Mouse (Mus musculus) neural tube, embryonic 13.5 days (tissue): Measurements from ENCODE around the gene Epha5. TPM values are rescaled to one million over a fixed set of nuclear protein-coding genes. Genes with fewer than 3 reads are reported as not detected.
A peak's percentile ranks its signal among the peaks of the same experiment; 100 is the strongest.

Source experiments
- ATAC-seq: fragments of 200-750 bp; cut with Nextera tagmentation; 2 replicates; pipeline ENCODE4 v1.8.0; 2017; ENCODE audit warnings: low read depth, mild to moderate bottlenecking, moderate TSS enrichment, moderate library complexity
- H3K27ac ChIP-seq: fragments of 300-500 bp; sonication (generic); replicated peaks from 2 replicates; pipeline ENCODE4 v1.5.1; 2015; ENCODE audit warnings: moderate library complexity, mild to moderate bottlenecking, inconsistent platforms
- H3K27me3 ChIP-seq: fragments of 300-500 bp; sonication (generic); 2 replicates; pipeline ENCODE4 v1.6.1; 2015; ENCODE audit warnings: mild to moderate bottlenecking, inconsistent platforms
- H3K36me3 ChIP-seq: fragments of 300-500 bp; sonication (generic); 2 replicates; pipeline ENCODE4 v1.6.1; 2015; ENCODE audit warnings: mild to moderate bottlenecking, inconsistent platforms
- H3K4me1 ChIP-seq: fragments of 300-500 bp; sonication (generic); replicated peaks from 2 replicates; pipeline ENCODE4 v1.6.1; 2015; ENCODE audit warnings: inconsistent platforms
- H3K4me2 ChIP-seq: fragments of 300-500 bp; sonication (generic); 2 replicates; pipeline ENCODE4 v1.6.1; 2015; ENCODE audit warnings: inconsistent platforms, mild to moderate bottlenecking, moderate library complexity
- H3K4me3 ChIP-seq: fragments of 300-500 bp; sonication (generic); 2 replicates; pipeline ENCODE4 v1.5.1; 2015; ENCODE audit warnings: mild to moderate bottlenecking, inconsistent platforms
- H3K9ac ChIP-seq: fragments of 300-500 bp; sonication (generic); 2 replicates; pipeline ENCODE4 v1.6.1; 2015; ENCODE audit warnings: moderate library complexity, mild to moderate bottlenecking, inconsistent platforms
- H3K9me3 ChIP-seq: fragments of 300-500 bp; sonication (generic); 2 replicates; pipeline ENCODE4 v1.6.1; 2016; ENCODE audit warnings: inconsistent platforms
- WGBS: fragments of 180-500 bp; shearing (Covaris S2); methylation state at CpG from one replicate; pipeline ENCODE4 v1.1.7; 2015; 5-methylcytosine and 5-hydroxymethylcytosine counted together
- polyA plus RNA-seq: library from polyadenylated mRNA; unstranded; fragments of >200 nt; fragmentation: Nextera tagmentation; extraction: Ambion mirVana; gene quantifications from 2 replicates; pipeline ENCODE4 v1.2.1, GENCODE M21; 2015

The Epha5 gene
- polyA plus RNA-seq = 42.5 and 43.3 TPM in 2 replicates

DNA sequence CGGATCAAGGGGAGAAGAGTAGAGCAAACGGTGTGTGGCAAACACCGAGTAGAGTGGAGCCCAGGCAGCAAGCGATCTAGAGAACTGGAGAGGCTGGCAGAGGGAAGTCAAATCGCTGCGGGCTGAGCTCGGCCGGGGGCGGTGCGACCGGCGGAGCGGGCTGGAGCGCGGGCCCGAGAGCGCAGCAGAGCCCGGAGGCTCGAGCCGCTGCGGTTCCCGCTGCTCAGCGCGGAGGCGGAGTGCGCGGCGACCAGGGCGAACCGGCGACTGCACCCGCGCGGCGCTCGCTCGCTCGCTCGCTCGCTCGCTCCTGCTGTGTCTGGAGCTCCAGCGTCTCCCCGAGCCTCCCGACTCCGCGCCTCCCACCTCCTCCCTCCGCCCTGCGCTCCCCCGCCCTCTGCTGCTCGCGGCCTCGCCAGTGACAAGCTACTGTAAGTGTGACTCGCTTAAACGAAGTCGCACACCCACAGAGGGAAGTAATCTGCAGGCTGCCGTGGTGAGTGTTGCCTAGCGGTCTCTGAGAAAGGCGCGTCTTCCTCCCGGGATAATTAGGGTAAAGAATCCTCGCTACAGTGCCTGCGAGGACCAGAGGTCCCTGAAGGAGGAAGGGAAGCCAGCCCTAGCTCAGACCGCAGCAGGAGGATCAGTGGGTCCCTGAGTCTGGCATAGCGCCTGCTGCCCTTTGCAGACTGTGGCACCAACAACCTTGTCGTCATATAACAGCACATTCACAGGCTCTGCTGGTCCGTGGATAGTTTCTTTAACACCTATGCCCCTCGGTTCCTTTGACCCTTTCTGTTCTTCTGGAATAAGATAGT lies at the start of gene Epha5:
Epha5 (minus strand) TSS at position 321 of the 818 bp plus-strand sequence.
- H3K9ac ChIP-seq = peak within 1 kb of the TSS; percentile 83
- no peaks in the 10 kb centered on the region for H3K36me3 ChIP-seq
- H3K4me3 ChIP-seq = peak within 1 kb of the TSS; percentile 59
- no peaks in the 10 kb centered on the region for H3K9me3 ChIP-seq
- peaks cover 44% of the 10 kb centered on the region for H3K27me3 ChIP-seq
- H3K4me1 ChIP-seq = peaks cover 36% of the 10 kb centered on the region
- peak within 1 kb of the TSS; percentile 92 for H3K27ac ChIP-seq
- under 1% methylated on average over 67 of the region's 67 CpGs for WGBS
- ATAC-seq = peak; percentile 96
- peak within 1 kb of the TSS; percentile 81 for H3K4me2 ChIP-seq

DNA sequence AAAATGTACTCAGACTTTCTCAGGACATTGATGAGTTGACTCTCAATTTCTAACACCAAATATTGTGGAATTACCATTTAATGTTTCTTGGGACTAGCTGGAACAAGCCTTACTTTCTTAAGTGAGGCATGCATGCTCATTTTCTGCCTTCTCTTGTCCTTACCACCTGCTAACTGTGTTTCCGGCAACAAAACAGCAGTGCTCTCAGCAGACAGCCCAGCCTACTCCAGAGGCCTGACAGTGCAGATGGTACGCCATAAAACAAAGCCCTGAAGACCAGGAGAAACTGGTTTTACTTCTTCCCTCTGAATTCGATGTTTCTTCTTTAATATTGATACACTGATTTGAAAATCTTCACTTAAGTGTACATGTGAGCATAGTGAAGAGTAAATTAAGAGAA lies 39.0 kb upstream of the Epha5 start:
- Histone ChIP-seq H3K27ac (no peak overlapping the region), H3K4me1 (no peaks in the 10 kb centered on the region), H3K9ac (no peak overlapping the region), H3K27me3 (no peaks in the 10 kb centered on the region), H3K9me3 (no peaks in the 10 kb centered on the region), H3K4me2 (no peak overlapping the region), H3K36me3 (no peaks in the 10 kb centered on the region), H3K4me3 (no peak overlapping the region)
- ATAC-seq = no peak
- WGBS = 18% methylated on average over 3 of the region's 3 CpGs

- no peaks in the 10 kb centered on the region for H3K27me3 ChIP-seq
- H3K4me2 ChIP-seq = no peak overlapping the region
- H3K9ac ChIP-seq = no peak overlapping the region
- no peak overlapping the region for H3K4me3 ChIP-seq
- no peaks in the 10 kb centered on the region for H3K36me3 ChIP-seq
- 70% methylated on average over 4 of the region's 4 CpGs for WGBS
- no peaks in the 10 kb centered on the region for H3K9me3 ChIP-seq
- no peaks in the 10 kb centered on the region for H3K4me1 ChIP-seq
- no peak overlapping the region for H3K27ac ChIP-seq
- no peak for ATAC-seq
Measured at GRCm38 (mm10) chr5:84454641-84455040, 37.5 kb upstream of the Epha5 start.

DNA sequence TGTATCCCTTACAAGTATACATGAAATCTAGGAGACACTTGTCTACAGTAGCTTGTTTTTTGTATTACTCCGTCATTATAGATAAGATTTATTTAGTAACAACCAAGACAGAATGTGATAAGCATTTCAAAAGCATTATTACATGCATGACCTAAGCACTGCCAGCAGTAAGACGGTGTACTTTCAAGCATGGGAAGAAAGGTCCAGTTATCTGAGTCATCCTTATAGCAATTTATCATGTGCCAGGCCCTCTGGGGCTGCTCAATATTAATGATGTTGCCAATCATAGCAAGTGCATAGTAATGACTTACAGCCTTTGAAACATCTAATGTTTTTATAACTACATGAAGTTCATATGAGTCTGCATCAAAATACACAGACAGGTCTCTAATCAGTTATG lies 36.7 kb upstream of the Epha5 start:
- Histone ChIP-seq H3K9me3 (no peaks in the 10 kb centered on the region), H3K27ac (no peak overlapping the region), H3K27me3 (no peaks in the 10 kb centered on the region), H3K4me1 (no peaks in the 10 kb centered on the region), H3K4me3 (no peak overlapping the region), H3K4me2 (no peak overlapping the region), H3K9ac (no peak overlapping the region), H3K36me3 (no peaks in the 10 kb centered on the region)
- 57% methylated on average over 2 of the region's 2 CpGs for WGBS
- no peak for ATAC-seq

DNA sequence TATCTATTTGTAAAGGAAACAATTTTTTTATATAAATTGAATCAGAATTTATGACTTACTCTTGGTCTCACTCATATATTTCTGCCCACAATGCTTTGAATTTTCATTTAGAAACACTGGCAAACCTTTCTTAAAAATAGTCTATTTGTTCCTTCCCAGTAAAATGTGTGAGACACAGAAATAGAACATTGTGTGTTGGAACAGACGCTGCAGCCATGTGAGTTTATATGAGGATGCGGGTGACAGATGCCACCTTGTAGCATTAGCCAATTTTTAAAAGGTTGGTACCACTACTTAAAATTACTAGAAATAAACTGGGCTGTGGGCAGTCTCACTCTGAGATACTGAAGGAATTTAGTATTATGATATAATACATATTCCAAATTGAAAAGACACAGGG lies 23.1 kb upstream of the Epha5 start:
- ATAC-seq = no peak
- WGBS = 90% methylated on average over 2 of the region's 2 CpGs
- H3K4me1 ChIP-seq = no peaks in the 10 kb centered on the region

GRCm38 (mm10) chr5:84415961-84416821 lies 991 bp downstream of the Epha5 start:
- 0 out of 2 replicates have a peak, but pooled peaks have one; percentile 2 for ATAC-seq
- under 1% methylated on average over 45 of the region's 45 CpGs for WGBS

More for the DNA sequence above, 23.1 kb upstream of the Epha5 start:
- H3K9ac ChIP-seq = no peak overlapping the region
- H3K4me2 ChIP-seq = no peak overlapping the region
- H3K9me3 ChIP-seq = no peaks in the 10 kb centered on the region
- no peak overlapping the region for H3K27ac ChIP-seq
- no peak overlapping the region for H3K4me3 ChIP-seq
- H3K27me3 ChIP-seq = no peaks in the 10 kb centered on the region
- no peaks in the 10 kb centered on the region for H3K36me3 ChIP-seq

DNA sequence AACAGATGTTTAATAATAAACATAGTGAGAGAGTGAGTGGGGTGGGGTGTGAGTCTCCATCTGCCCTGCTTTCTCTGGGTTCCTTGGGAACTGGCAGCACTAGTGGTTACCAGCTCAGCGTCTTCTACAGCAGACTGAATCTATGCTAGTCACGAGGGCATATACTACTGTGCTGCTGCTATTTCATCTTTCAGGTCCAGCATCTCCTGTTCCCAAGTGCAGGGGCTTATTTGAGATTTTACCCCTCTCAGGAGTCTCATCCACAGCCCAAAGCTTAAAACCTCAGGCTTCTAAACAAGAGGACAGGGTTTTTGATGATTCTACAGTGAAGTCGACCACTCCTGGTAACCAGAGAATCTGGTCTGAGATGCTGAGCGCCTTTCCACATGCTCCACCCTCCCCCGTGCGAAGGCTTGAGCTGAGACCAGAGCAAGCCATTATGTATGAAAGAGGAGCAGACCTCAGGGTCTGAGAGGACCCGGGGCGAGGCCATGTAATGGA lies 2.2 kb downstream of the Epha5 start:
- H3K27me3 ChIP-seq = peaks cover 47% of the 10 kb centered on the region
- H3K36me3 ChIP-seq = no peaks in the 10 kb centered on the region
- WGBS = under 1% methylated on average over 8 of the region's 8 CpGs
- H3K4me1 ChIP-seq = peaks cover 36% of the 10 kb centered on the region
- H3K4me3 ChIP-seq = peak overlapping the region; percentile 59
- peak overlapping the region; percentile 83 for H3K9ac ChIP-seq
- no peak for ATAC-seq
- no peaks in the 10 kb centered on the region for H3K9me3 ChIP-seq
- H3K4me2 ChIP-seq = peak overlapping the region; percentile 81
- H3K27ac ChIP-seq = peak overlapping the region; percentile 92

More at GRCm38 (mm10) chr5:84415961-84416821, 991 bp downstream of the Epha5 start:
- Histone ChIP-seq H3K4me1 (peaks cover 36% of the 10 kb centered on the region), H3K9me3 (no peaks in the 10 kb centered on the region), H3K36me3 (no peaks in the 10 kb centered on the region), H3K4me2 (peak overlapping the region; percentile 81), H3K4me3 (peak overlapping the region; percentile 59), H3K27me3 (peaks cover 41% of the 10 kb centered on the region), H3K9ac (peak overlapping the region; percentile 83), H3K27ac (peak overlapping the region; percentile 92)

- Histone ChIP-seq H3K9me3 (no peaks in the 10 kb centered on the region), H3K4me3 (peak overlapping the region; percentile 21), H3K27me3 (peaks cover 48% of the 10 kb centered on the region), H3K4me1 (peaks cover 35% of the 10 kb centered on the region), H3K36me3 (no peaks in the 10 kb centered on the region), H3K4me2 (peak overlapping the region; percentile 44), H3K27ac (no peak overlapping the region), H3K9ac (no peak overlapping the region)
- no peak for ATAC-seq
- 2% methylated on average over 1 of the region's 1 CpGs for WGBS
Measured at GRCm38 (mm10) chr5:84413026-84413425, 4.2 kb downstream of the Epha5 start.

GRCm38 (mm10) chr5:84408370-84408769 lies 8.8 kb downstream of the Epha5 start:
- WGBS = 49% methylated on average over 2 of the region's 2 CpGs
- Histone ChIP-seq H3K36me3 (no peaks in the 10 kb centered on the region), H3K4me3 (no peak overlapping the region), H3K27me3 (peaks cover 55% of the 10 kb centered on the region), H3K27ac (no peak overlapping the region), H3K9me3 (no peaks in the 10 kb centered on the region), H3K9ac (no peak overlapping the region), H3K4me2 (no peak overlapping the region), H3K4me1 (peaks cover 13% of the 10 kb centered on the region)
- no peak for ATAC-seq

- WGBS = 73% methylated on average over 1 of the region's 1 CpGs
- no peaks in the 10 kb centered on the region for H3K9me3 ChIP-seq
- H3K36me3 ChIP-seq = no peaks in the 10 kb centered on the region
- no peak overlapping the region for H3K4me2 ChIP-seq
- no peak overlapping the region for H3K27ac ChIP-seq
- no peaks in the 10 kb centered on the region for H3K27me3 ChIP-seq
- no peak overlapping the region for H3K9ac ChIP-seq
- H3K4me1 ChIP-seq = no peaks in the 10 kb centered on the region
- H3K4me3 ChIP-seq = no peak overlapping the region
- ATAC-seq = no peak
Measured at GRCm38 (mm10) chr5:84397085-84397484, 20.1 kb downstream of the Epha5 start.

DNA sequence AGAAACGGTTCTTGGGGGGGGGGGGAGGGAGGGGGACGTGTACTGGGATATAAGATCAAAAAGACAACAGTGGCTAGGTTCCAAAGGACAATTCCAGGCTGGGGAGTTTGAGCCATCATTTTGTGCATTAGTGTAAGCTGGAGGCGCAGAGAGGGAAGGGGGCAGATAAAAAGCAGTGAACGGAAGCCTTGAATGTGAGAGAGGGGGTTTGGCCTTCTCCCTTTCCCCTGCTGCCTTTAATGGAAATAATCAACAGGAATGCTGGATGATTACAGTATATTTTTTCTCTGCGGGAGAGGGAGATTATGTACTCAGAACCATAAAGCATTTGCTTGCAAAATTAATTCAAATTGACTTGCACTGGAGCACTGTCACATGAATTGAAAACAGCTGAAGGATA lies 51.8 kb downstream of the Epha5 start:
- Histone ChIP-seq H3K4me3 (no peak overlapping the region), H3K9me3 (no peaks in the 10 kb centered on the region), H3K9ac (no peak overlapping the region), H3K27me3 (no peaks in the 10 kb centered on the region), H3K4me1 (peaks cover 5% of the 10 kb centered on the region; the same call in 1 of the 2 replicates), H3K4me2 (no peak overlapping the region), H3K36me3 (no peaks in the 10 kb centered on the region), H3K27ac (no peak overlapping the region)
- ATAC-seq = no peak
- WGBS = 52% methylated on average over 5 of the region's 5 CpGs

GRCm38 (mm10) chr5:84359430-84359829 lies 57.8 kb downstream of the Epha5 start:
- H3K27ac ChIP-seq = no peak overlapping the region
- H3K9ac ChIP-seq = no peak overlapping the region
- H3K36me3 ChIP-seq = no peaks in the 10 kb centered on the region
- no peaks in the 10 kb centered on the region for H3K4me1 ChIP-seq
- no peaks in the 10 kb centered on the region for H3K9me3 ChIP-seq
- H3K27me3 ChIP-seq = no peaks in the 10 kb centered on the region
- 78% methylated on average over 3 of the region's 3 CpGs for WGBS
- ATAC-seq = no peak
- no peak overlapping the region for H3K4me3 ChIP-seq
- no peak overlapping the region for H3K4me2 ChIP-seq
